Mouse (Mus musculus) olfactory bulb, adult 2 months (tissue): ENCODE data around the gene Rasgef1a. TPM values are rescaled to one million over a fixed set of nuclear protein-coding genes. Genes with fewer than 3 reads are reported as not detected.

Experiments
- H3K27ac ChIP-seq: fragments of 200-500 bp; 2 replicates; pipeline ENCODE4 v1.5.1; 2012; ENCODE audit warnings: low read depth, low read length; ENCODE audit not compliant: insufficient read depth
- H3K4me1 ChIP-seq: fragments of 200-500 bp; 2 replicates; pipeline ENCODE4 v1.6.1; 2012; ENCODE audit warnings: low read length; ENCODE audit not compliant: control insufficient read depth, insufficient read depth
- H3K4me3 ChIP-seq: fragments of 200-500 bp; 2 replicates; pipeline ENCODE4 v1.5.1; 2012; ENCODE audit warnings: mild to moderate bottlenecking, low read depth, low read length, moderate library complexity; ENCODE audit not compliant: insufficient read depth
- CTCF ChIP-seq: fragments of 200-500 bp; IDR thresholded peaks from 2 replicates; pipeline ENCODE4 v1.5.1; 2012; ENCODE audit warnings: low read depth, mild to moderate bottlenecking, low read length, moderate library complexity; ENCODE audit not compliant: insufficient read depth
- POLR2A ChIP-seq: fragments of 200-500 bp; IDR thresholded peaks from 2 replicates; pipeline ENCODE4 v1.6.1; 2012; ENCODE audit warnings: mild to moderate bottlenecking, low read depth, low read length, moderate library complexity; ENCODE audit not compliant: insufficient read depth
- WGBS: fragments of 180-500 bp; shearing (Covaris S2); methylation state at CpG from one replicate; pipeline ENCODE4 v1.1.7; 2018; 5-methylcytosine and 5-hydroxymethylcytosine counted together
- polyA plus RNA-seq: library from polyadenylated mRNA; stranded (reverse); fragments of >200 nt; gene quantifications from 2 replicates; pipeline ENCODE4 v1.2.4, GENCODE M21; 2012; ENCODE audit warnings: low replicate concordance; ENCODE audit not compliant: missing spikeins, insufficient read depth, insufficient read length

The Rasgef1a gene
- polyA plus RNA-seq, 1 experiment: not detected

- WGBS: 60% methylated on average over 2 of the region's 2 CpGs
- TF ChIP-seq POLR2A (no peak), CTCF (no peak)
- Histone ChIP-seq H3K4me3 (no peak overlapping the region), H3K27ac (no peak overlapping the region), H3K4me1 (no peaks in the 10 kb centered on the region)
These were observed 118.8 kb downstream of the Rasgef1a start for GRCm38 (mm10) chr6:118130022-118130421.

GRCm38 (mm10) chr6:118134461-118134860 is 123.2 kb downstream of the Rasgef1a start:
- Histone ChIP-seq H3K4me3 (no peak overlapping the region), H3K27ac (no peak overlapping the region), H3K4me1 (peaks cover 3% of the 10 kb centered on the region; the same call in 1 of the 2 replicates)
- TF ChIP-seq CTCF: no peak
- TF ChIP-seq POLR2A: no peak
- WGBS: 84% methylated on average over 1 of the region's 1 CpGs

GRCm38 (mm10) chr6:118137148-118137547 is 125.9 kb downstream of the Rasgef1a start:
- WGBS: 81% methylated on average over 2 of the region's 2 CpGs
- no peak for TF ChIP-seq POLR2A
- no peak for TF ChIP-seq CTCF
- H3K4me3 ChIP-seq: no peak overlapping the region
- no peak overlapping the region for H3K27ac ChIP-seq
- H3K4me1 ChIP-seq: peaks cover 3% of the 10 kb centered on the region; the same call in 1 of the 2 replicates

GRCm38 (mm10) chr6:118138731-118139709 is 127.8 kb downstream of the Rasgef1a start, which contains the start of gene Csgalnact2:
Csgalnact2 (minus strand) TSS chr6:118139140.
- H3K4me1 ChIP-seq: peaks cover 3% of the 10 kb centered on the region; the same call in 1 of the 2 replicates
- no peak for TF ChIP-seq CTCF
- TF ChIP-seq POLR2A: peak; percentile 95
- H3K27ac ChIP-seq: peak within 1 kb of the TSS; percentile 75
- 2% methylated on average over 61 of the region's 66 CpGs for WGBS
- peak within 1 kb of the TSS; percentile 99 for H3K4me3 ChIP-seq

- no peak overlapping the region for H3K4me3 ChIP-seq
- H3K27ac ChIP-seq: no peak overlapping the region
- TF ChIP-seq CTCF (no peak), POLR2A (no peak)
- 90% methylated on average over 6 of the region's 6 CpGs for WGBS
- peaks cover 3% of the 10 kb centered on the region; the same call in 1 of the 2 replicates for H3K4me1 ChIP-seq
These were observed 129.7 kb downstream of the Rasgef1a start for GRCm38 (mm10) chr6:118140961-118141360.

Other genes starting within 250 kb of the Rasgef1a start
- not detected in 2 replicates for gene Zfp637, start 170.3 kb upstream of the Rasgef1a start, polyA plus RNA-seq
- gene Zfp239, start 149.3 kb upstream of the Rasgef1a start, polyA plus RNA-seq: not detected in 2 replicates
- gene Hnrnpf, start 111.1 kb upstream of the Rasgef1a start, polyA plus RNA-seq: 271 and 502 TPM in 2 replicates
- not detected in 2 replicates for gene Fxyd4, start 73.7 kb upstream of the Rasgef1a start, polyA plus RNA-seq
- not detected in 2 replicates for gene Csgalnact2, start 127.7 kb downstream of the Rasgef1a start, polyA plus RNA-seq
- gene Ret, start 186.3 kb downstream of the Rasgef1a start, polyA plus RNA-seq: not detected in 2 replicates